Mouse (Mus musculus): Measurements from ENCODE around the gene Zbtb12. TPM values are rescaled to one million over a fixed set of nuclear protein-coding genes. Genes with fewer than 3 reads are reported as not detected.
"Not testable (repeated sequence)": the region's sequence is repeated elsewhere in the genome, so short reads cannot be mapped to it uniquely, and the experiment has no call there.

Zbtb12 gene
- 0.57 to 1.7 TPM (median 1.6 TPM) in 3 replicates for total RNA-seq (2017)

GRCm38 (mm10) chr17:34879336-34879879, at the start of gene Zbtb12:
Gene Zbtb12, plus strand, starts transcription at chr17:34879483.
- no peak for ATAC-seq (replicated peaks; ENCODE audit: insufficient number of reproducible peaks, low FRiP score, low TSS enrichment, poor library complexity, severe bottlenecking)

DNA sequence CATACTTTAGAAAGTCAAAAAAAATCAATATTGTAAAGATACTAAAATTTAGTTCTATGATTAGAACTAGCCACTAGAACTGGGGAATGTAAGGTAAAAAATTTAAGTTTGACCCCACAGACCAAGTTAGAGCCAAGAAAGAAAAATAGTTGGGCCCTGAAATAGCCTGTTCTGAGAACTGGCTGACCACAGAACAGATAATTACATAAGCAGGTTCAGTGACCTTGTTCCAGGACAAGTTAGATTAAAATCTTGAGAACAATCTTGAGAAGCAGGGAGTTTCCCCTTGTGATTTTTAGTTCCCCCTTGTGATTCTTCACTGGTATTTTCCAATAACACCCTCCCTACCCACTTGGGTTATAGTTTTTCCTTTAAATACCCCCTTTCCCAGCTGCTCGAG, 48.5 kb upstream of the Zbtb12 start:
- not testable (repeated sequence) for ATAC-seq (replicated peaks; ENCODE audit: insufficient number of reproducible peaks, low FRiP score, low TSS enrichment, poor library complexity, severe bottlenecking)

DNA sequence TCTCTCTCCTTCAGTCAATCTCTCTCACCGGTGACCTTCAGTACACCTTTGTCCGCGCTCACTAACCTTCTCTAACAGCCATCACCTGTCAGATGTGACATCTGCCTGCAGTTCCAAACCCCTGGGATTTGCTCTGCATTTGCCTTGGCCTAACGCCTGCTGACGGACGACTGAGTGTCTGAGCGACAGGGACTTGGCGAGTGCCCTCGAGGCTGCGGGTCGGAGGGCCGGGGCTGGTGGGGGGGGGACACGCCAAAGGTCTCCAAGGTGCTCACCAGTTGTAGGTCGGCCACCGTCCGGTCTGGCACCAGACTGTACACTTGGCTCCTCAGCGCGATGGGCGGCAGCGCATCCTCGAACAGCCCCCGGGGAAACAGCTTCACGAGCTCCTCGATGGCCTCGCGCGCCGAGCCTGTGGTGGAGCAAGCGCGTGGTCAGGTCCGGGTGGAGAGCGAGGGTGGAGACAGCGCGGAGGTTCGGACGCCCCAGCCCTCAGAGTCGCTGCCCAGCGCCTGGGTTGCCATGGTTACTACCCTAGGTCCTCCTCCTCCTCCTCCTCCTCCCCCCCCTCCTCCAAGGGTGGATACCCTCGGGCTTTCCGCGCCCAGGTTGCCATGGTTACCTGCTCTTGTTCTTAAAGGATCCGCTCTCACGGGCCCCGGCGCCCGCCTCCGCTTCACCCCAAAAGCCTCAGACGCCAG, 43.0 kb upstream of the Zbtb12 start:
- ATAC-seq (replicated peaks; ENCODE audit: insufficient number of reproducible peaks, low FRiP score, low TSS enrichment, poor library complexity, severe bottlenecking), result peak; percentile 9

DNA sequence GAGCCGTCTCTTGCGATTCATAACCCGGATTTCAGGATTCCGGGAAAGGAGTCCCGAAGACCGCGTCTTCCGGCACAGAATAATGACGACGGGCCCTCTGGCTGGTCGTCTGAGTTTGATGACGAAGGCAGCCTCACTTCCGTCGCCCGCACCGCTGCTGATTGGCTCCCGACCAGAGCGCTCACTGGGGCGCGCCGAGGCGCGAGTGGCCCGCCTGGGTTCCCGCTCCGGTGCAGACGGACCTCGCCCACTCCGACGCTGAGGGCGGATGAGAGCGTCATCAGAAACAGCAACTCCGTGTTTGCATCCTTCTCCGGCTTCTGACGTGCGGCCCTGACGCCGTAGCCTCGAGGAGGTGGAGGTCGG, 42.4 kb upstream of the Zbtb12 start, which contains the start of the genes Stk19 and Dxo:
Stk19 (minus strand) TSS at position 90 of the 366 bp plus-strand sequence.
Dxo (plus strand) TSS at position 164 of the 366 bp plus-strand sequence.
- ATAC-seq (replicated peaks; ENCODE audit: insufficient number of reproducible peaks, low FRiP score, low TSS enrichment, poor library complexity, severe bottlenecking), result peak; percentile 80

GRCm38 (mm10) chr17:34837464-34838324, 41.6 kb upstream of the Zbtb12 start:
- no peak for ATAC-seq (replicated peaks; ENCODE audit: insufficient number of reproducible peaks, low FRiP score, low TSS enrichment, poor library complexity, severe bottlenecking)

DNA sequence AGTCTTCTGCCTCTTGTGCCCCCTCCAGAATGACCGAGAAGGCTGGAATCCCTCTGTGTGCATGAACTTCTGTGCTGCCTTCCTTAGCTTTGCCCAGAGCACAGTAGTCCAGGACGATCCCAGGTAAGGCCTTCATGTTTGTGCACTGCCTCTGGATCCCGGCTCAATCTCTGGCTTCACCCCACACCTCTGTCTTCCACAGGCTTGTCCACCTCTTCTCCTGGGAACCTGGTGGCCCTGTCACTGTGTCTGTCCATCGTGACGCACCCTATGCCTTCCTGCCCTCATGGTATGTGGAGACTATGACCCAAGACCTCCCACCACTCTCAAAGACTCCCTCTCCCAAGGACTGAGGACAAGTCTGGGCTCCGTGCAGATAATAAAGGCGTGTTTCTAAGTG, 40.5 kb upstream of the Zbtb12 start:
- no peak for ATAC-seq (replicated peaks; ENCODE audit: insufficient number of reproducible peaks, low FRiP score, low TSS enrichment, poor library complexity, severe bottlenecking)

DNA sequence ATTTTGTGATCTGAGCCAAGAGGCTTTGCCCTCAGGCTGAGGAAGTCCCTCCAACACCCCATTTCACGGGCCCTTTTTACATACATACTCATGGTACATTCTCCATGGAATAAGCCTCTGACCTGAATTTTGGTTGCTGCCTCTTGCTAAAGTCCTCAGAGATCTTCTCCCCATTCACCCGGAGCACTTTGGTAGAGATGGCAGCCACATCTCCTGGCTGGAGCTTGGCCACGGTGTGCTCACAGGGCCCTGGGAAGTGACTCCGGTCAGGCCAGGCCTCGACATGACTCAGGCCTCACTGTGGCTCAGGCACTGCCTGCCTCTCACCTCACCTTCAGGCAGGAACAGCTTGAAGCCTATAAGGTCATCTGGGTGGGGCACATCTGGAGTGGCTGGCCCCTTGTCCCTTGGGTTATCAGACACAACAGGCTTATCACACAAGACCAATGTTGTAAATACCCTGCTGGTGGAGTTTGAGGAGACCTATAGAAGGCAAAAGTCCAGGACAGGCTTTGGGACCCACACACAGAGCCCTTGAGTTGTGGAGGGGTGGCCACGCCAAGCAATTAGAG, 38.5 kb upstream of the Zbtb12 start:
- ATAC-seq (replicated peaks; ENCODE audit: insufficient number of reproducible peaks, low FRiP score, low TSS enrichment, poor library complexity, severe bottlenecking), result no peak

GRCm38 (mm10) chr17:34844884-34845283, 34.4 kb upstream of the Zbtb12 start:
- ATAC-seq (replicated peaks; ENCODE audit: insufficient number of reproducible peaks, low FRiP score, low TSS enrichment, poor library complexity, severe bottlenecking), result no peak

DNA sequence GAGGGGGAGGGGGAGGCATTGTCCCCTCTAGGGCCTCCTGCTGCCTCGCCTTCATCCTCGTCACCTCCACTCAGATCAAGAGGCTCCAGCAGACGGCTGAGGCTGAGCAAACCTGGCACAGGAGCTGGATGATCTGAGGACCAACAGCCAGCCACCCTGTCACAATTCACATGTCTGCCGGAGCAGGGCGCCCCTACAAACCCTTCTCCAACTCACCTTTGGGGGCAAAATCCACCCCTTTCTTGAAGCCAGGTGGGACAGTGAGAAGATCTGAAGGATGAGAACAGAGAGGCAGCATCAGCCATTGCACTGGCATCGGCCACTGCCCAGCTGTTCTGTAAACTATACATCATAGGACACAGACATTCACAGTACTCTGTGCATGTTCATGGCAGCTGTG, 32.1 kb upstream of the Zbtb12 start:
- ATAC-seq (replicated peaks; ENCODE audit: insufficient number of reproducible peaks, low FRiP score, low TSS enrichment, poor library complexity, severe bottlenecking), result no peak

- ATAC-seq (replicated peaks; ENCODE audit: insufficient number of reproducible peaks, low FRiP score, low TSS enrichment, poor library complexity, severe bottlenecking), result no peak
Measured at GRCm38 (mm10) chr17:34847615-34848014, 31.7 kb upstream of the Zbtb12 start.

GRCm38 (mm10) chr17:34849722-34850516, 29.4 kb upstream of the Zbtb12 start, which contains the start of the genes Skiv2l and Nelfe:
Gene Skiv2l, minus strand, starts transcription at chr17:34850210.
Gene Nelfe, plus strand, starts transcription at chr17:34850391.
- ATAC-seq (replicated peaks; ENCODE audit: insufficient number of reproducible peaks, low FRiP score, low TSS enrichment, poor library complexity, severe bottlenecking), result peak; percentile 92

- 0 out of 2 replicates have a peak, but pooled peaks have one; percentile 2 for ATAC-seq (replicated peaks; ENCODE audit: insufficient number of reproducible peaks, low FRiP score, low TSS enrichment, poor library complexity, severe bottlenecking)
Measured at GRCm38 (mm10) chr17:34850517-34851125, 28.7 kb upstream of the Zbtb12 start.

DNA sequence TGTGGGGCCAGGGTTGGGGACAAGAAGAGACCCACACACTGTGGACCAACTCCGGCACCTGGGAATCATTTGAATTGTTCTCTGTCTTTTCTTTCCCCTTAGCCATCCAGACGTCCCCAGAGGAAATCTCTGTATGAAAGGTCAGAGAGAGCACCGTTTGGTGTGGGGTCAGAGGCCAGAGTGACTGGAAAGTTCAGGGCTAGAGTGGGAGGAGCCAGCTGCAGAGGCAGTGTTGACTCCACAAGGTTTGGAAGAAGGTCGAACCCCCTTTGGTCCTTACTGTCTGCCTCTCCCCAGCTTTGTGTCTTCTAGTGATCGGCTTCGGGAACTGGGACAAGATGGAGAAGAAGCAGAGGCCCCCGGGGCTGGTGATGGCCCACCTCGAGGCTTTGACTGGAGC, 25.8 kb upstream of the Zbtb12 start:
- ATAC-seq (replicated peaks; ENCODE audit: insufficient number of reproducible peaks, low FRiP score, low TSS enrichment, poor library complexity, severe bottlenecking), result no peak

- no peak for ATAC-seq (replicated peaks; ENCODE audit: insufficient number of reproducible peaks, low FRiP score, low TSS enrichment, poor library complexity, severe bottlenecking)
Measured at GRCm38 (mm10) chr17:34854761-34855160, 24.5 kb upstream of the Zbtb12 start.

GRCm38 (mm10) chr17:34855825-34856224, 23.5 kb upstream of the Zbtb12 start:
- peak; percentile 51; the same call in 1 of the 2 replicates for ATAC-seq (replicated peaks; ENCODE audit: insufficient number of reproducible peaks, low FRiP score, low TSS enrichment, poor library complexity, severe bottlenecking)

GRCm38 (mm10) chr17:34858670-34859069, 20.6 kb upstream of the Zbtb12 start:
- no peak for ATAC-seq (replicated peaks; ENCODE audit: insufficient number of reproducible peaks, low FRiP score, low TSS enrichment, poor library complexity, severe bottlenecking)

DNA sequence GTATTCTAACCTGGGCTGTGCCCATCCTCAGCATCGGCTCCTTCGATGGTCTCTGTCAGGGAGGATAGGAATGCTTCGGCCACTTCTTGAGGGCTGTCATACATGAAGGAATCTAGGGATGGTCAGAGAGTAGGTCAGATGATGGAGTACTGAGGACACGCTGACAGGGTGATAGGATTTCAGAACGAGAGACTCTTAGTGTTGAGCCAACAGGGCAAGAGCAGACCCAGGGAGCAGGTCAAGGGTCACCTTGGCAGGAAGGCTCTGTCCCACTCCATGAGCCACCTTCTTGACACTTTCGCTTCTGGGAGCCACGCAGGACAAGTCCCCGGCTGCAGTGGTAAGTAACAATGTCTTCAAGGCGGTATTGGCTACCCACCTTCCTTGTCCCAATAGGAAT, 18.8 kb upstream of the Zbtb12 start:
- ATAC-seq (replicated peaks; ENCODE audit: insufficient number of reproducible peaks, low FRiP score, low TSS enrichment, poor library complexity, severe bottlenecking), result no peak
